Mouse (Mus musculus): ENCODE results near the gene Msh5.

The Msh5 gene

DNA sequence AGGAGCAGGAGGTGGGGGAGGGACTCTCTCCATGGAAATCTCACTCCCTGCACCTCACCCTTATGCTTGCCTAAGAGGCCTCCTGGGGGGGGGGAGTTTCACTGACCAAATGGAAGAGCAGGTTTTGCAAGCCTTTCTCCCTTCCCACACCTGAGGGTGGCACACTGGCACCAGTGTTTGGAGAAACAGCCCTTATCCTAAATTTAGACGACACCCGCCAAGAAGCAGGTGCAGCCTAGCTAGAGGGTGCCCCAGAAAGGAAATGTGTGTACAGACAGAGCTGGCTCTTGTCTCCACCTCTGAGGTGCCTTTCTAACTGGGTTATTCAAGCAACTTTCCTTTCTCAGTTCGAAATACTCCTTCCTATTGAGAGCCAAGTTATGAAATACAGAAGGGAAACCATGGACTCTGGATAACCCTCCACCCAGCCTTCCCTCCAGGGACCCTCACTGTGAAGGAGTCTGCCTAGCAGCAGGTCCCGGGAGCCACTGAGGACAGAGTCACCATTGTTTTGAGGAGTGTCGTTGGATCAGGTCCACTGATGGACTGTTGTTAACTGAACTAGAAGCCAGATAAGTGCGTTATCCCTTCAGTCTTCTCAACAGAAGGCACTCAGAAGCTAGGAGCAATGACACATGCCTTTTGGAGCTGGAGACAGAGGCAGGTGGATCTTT, 24.1 kb upstream of the Msh5 start:
- in situ Hi-C loops (cut with MseI, MboI) = no loop called here

DNA sequence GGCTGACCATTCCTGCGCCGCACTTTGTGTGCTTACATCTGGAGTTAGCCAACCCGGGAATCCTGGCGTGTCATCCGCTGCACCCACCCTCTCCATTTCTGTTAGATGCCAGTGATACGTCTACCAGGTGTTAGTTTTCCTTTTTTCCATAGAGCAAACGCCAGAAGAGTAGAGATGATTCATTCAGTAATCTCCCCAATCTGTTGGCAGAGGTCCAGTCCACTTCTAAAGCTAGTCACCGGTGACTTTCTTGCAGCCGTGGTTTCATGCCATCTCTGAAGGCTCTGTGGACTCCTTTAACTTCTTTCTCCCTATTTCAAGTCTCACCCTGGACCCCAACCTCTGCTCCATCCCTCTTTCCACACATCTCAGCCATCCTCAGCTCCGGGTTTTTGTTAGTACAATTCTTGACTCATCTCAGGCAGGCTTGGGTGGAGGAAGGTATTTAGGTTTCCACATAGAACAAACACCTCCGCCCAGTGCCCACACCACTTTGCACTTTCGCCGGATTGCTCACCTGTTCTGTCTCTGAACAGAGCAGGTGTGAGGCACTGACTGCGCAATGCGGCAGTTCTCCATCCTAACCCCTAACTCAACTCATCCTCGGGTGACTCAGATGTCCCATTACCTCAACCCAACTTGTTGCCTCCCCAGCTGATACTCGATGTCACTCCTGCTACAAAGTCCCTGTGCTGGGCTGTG, 21.8 kb upstream of the Msh5 start:
- in situ Hi-C loops (cut with MseI, MboI) = no loop called here

DNA sequence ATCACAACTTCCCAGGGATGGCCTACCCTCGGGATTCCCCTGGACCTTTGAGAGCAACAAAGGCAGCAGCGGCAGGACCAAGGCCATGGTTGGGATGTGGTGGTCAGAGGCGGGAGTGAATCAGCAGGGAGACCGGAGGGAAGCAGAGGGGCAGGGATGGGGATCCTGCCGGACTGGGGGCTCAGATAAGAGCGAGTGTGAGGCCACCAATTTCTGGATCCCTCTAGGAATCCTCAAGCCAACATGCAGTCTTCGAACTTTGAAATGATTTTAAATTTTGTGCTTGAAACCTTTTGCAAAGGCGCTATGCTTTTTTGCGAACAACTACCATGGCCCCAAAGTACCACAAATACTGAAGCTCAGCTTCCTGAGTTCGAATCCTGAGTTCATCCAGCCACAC, 19.5 kb upstream of the Msh5 start, which contains the start of gene Mpig6b:
Gene Mpig6b, minus strand, starts transcription at position 101 of the 400 bp plus-strand sequence.
- in situ Hi-C loops (cut with MseI, MboI) = no loop called here

DNA sequence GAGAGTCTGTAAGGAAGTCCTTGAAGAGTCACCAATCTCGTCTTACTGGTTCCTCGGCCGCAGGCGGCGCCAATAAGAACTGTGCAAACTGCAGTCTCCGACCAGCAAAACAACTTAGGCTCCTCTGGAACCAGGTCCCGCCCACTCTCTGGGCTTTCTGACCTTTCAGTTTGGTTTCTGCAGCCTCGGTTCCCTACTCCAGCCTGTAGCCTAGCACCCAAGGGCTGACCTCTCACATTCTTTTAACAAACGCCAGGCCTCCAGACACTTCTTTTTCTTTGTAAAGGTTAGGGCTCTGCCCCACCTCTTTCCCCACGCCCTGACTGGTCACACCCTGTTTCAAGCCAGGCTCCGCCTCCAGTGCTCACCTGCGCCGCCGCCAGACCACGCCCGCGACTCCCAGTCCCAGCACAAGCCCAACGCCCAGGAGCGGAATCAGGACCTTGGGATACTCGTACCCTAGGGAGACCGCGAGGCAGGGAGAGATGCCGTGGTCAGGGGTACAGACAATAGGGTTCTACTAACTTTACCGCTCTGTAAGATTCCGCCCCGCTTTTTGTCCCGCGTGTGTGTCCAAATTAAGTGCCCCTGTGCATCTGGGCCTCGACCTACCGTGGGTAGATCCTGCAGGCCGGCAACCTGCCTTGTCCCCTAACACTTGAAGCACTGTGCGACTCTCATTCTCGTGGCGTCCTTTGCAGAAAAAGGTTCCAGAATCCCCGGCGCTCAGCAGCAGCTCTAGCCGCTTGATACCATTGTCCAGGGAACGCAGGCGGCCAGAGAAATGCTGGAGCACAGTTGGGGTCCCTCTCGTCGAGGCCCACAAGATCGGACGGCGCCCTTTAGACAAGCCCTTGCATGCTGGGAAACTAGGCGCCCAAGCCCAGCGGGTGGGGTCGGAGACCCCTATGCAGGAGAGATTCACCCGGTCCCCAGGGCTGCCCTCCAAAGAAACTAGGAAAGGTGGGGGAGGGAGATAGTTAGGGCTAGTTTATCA, 18.7 kb upstream of the Msh5 start, which contains the start of gene Ly6g6c:
Gene Ly6g6c, plus strand, starts transcription at position 438 of the 997 bp plus-strand sequence.
- in situ Hi-C loops (cut with MseI, MboI) = no loop called here

DNA sequence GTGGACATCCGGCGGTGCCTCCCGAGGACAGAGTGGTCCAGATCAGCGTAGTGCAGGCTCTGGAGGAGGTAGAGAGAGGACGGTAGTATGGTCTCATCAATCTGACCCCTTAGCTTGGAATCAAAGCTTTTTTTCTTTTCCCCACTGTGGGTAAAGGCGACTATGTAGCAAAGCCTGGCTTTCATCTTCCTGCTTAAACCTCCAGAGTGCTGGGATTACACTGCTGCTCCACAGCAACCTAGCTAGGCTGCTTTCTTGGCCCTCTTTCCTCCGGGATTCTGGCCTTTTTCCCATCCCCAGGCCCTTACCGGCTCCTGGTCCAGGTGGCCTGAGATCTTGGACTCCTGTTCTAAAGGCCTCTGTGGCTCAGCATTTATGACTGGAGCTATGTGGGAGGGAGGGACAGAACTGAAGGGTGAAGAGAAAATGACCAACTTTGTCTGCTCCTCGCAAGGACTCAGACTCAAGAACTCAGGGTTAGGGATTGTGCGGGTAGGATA, 17.9 kb upstream of the Msh5 start:
- in situ Hi-C loops (cut with MseI, MboI) = no loop called here

DNA sequence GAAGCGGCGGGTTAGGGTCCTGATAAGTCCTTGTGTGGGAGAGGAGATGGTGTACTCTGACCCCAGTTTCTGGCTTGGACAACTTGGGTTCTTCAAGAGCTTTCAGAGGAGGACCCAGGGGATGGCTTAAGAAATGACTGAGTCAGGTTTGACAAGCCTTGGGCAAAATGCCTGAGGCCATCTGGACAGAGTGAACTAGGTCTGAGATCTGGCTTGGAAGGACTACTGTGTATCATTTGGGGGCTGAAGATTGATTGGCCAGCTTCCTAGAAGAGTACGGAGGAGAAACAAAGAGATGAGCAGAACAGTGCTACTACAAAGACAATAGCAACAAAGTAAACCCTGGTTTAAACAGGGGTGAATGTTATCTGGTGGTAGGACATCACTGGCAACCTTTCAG, 16.9 kb upstream of the Msh5 start:
- in situ Hi-C loops (cut with MseI, MboI) = no loop called here

DNA sequence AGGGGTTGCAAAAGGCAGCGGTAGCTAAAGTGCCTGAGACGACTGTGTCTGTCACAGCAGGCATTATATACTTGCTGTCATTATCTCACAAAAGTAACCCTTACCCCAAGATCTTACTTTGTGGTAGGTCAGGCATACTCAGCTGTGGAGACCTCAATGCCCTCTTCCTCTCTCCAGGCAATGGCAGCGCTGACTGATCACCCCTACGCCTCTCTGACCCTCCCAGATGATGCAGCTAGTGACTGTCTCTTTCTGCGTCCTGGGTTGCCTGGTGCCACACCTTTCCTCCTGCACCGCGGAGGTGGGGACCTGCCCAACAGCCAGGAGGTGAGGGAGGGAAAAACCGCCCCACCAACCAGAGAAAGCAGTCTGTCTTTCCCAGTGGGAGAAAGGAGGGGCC, 14.8 kb upstream of the Msh5 start:
- in situ Hi-C loops (cut with MseI, MboI) = no loop called here

DNA sequence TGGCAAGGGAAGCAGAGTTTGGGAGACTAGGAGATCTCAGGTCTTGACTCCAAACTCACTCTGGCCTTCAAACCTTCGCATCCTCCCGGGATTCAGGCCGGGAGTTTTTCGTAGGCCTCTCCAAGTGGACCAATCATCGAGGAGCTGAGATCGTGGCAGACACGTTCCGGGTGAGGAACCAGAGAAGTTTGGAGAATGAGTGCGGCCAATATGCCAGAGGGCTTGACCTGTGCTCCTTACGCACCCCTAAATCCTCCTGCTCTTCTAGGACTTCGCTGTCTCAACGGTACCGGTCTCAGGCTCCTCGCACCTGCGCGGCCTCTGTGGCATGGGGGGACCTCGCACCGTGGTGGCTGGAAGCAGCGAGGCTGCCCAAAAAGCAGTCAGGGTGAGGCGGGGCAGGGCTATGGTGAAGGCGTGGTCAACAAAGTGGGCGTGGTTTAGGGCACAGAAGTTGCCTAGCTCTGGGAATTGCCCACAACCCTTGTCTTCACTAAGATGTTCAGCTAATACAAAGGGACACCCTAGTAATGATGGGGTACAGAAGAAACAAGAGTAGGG, 14.3 kb upstream of the Msh5 start:
- in situ Hi-C loops (cut with MseI, MboI) = no loop called here

DNA sequence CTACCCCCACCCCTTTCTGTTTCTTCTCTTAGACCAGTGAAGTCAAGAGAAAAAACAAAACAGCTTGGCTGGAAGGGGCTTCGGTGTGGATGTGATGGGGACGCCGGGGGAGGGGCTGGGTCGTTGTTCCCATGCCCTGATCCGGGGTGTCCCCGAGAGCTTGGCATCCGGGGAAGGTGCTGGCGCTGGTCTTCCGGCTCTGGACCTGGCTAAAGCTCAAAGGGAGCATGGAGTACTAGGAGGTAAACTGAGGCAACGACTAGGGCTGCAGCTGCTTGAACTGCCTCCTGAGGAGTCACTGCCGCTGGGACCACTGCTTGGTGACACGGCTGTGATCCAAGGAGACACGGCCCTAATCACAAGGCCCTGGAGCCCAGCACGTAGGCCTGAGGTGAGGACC, 13.5 kb upstream of the Msh5 start:
- in situ Hi-C loops (cut with MseI, MboI) = no loop called here

DNA sequence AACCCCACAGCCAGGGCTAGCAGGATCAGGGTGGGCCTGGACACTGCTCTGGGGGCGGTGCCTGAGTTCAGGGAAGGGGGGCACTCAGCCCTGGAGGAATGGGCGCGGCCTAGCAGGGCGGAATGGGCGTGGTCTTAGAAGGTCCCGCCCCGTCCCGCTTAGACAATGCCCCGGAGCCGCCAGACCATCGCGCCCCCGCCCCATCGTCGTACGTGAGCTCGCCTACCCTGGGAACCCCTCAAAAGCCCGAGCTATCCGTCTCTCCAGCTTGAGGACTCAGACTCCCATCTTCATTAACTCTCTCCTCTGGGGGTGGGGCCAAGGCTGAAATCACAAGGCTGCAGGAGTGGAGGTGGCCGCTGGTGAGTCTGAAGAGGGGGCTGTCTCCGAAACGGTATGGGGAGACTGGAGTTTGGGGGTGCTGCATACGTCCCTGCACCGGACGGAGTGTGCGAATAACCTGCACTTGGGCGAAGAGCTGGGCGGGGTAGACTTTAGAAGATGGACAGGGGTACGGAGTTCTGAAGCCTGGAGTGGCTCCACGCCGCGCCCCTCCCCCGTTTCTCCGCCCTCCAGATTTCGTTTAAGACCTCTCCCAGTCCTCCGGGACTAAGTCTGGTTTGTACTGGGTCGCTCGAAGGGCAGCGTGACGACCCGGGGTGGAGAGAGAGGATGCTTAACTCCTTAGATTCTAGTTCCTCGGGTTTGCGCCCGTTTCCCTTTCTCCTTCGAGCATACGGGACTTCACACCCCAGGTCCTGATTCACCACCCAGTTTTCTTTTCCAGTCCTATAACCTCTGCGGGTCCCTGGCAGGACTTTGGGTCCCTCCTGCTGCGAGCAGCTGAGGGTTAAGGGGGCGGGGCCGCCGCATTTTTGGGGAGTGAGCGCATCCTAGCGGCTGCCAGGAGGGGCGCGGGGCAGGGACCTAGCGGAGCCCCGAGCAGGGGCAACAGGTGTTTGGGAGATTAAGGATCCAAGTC, 12.7 kb upstream of the Msh5 start, which contains the start of gene Ddah2:
Gene Ddah2, plus strand, starts transcription at position 125 of the 982 bp plus-strand sequence.
- in situ Hi-C loops (cut with MseI, MboI) = no loop called here

DNA sequence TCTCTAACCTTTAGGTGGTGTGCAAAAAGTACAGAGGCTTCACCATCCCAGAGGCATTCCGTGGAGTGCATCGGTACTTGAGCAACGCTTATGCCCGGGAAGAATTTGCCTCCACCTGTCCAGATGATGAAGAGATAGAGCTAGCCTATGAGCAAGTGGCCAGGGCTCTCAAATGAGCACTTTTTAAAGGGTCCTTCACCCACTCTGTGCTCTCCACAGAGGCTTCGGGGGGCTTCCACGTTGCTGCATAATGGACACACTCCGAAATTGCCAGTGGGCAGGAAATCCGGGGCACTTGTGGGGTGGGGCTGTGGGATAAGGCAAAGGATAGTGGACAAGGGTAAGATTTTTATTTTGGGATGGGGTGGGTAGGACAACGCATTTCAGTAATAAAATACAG, 11.8 kb upstream of the Msh5 start:
- in situ Hi-C loops (cut with MseI, MboI) = no loop called here

DNA sequence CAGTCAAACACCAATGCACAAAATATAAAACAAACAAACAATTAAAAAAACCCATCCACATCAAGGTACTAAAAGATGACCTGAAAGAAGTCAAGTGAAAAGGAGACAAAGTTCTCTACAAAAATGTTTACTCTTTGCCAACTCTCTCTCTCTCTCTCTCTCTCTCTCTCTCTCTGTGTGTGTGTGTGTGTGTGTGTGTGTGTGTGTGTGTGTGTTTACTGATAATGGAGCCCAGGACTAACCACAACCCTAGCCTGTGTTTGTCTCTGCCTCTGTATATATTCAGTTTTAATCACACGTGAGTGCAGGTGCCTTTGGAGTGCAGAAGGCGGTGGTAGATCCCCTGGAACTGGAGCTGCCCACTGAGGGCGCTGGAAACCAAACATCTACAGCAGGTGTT, 10.5 kb upstream of the Msh5 start:
- in situ Hi-C loops (cut with MseI, MboI) = no loop called here

DNA sequence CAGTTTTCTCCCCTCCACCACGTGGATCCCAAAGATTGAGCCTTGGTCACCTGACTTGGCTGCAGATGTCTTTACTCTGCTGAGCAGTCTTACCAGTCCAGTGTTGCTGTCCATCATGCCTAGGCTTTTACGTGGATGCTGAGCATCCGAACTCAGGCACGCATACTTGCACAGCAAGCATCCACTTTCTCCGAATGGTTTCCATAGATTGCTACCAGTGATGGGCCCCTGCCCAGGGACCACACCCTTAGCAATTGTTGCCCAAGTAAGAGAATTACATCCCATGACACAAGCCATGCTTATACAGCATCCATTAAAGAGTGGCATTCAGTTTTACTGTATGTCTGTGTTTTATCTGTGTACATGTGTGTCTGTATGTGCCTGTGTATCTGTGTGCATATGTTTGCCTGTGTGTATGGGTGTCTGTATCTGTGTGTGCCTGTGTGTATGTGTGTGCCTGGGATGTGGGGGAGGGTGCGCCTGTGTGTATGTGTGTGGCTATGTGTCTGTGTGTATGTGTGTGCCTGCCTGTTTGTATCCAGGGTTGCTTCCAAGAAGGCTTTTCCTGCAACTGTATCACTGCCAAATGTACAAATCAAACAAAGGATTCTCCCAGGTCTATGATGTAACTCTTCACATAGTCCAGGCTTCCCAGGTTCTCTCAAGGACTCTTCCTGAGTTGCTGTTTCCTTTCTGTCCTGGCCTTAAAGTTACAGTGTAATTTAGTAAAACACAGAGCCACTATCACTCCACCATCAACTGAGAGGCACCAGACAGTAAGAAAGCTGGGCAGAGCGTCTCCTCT, 9.3 kb upstream of the Msh5 start:
- in situ Hi-C loops (cut with MseI, MboI) = no loop called here

DNA sequence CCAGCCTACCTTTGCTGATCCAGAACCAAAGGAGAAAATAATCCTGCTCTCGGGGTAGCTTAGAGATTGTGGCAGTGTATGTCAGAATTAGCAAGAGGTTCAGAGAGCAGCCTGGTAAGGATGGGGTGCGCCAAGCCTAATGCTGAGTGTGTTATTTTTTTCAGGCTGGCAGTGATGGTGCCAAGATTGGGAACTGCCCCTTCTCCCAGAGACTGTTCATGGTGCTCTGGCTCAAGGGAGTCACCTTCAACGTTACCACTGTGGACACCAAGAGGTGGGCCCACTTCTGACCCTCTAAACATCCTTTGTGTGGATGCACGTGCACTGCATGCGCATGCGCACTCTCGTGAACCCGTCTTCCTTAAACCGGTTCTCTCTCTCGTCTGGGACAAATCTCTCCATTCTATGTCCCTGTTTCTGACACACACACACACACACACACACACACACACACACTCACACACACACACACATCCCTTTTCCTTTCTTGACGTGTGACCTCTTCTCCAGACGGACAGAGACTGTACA, 5.8 kb upstream of the Msh5 start:
- in situ Hi-C loops (cut with MseI, MboI) = no loop called here

DNA sequence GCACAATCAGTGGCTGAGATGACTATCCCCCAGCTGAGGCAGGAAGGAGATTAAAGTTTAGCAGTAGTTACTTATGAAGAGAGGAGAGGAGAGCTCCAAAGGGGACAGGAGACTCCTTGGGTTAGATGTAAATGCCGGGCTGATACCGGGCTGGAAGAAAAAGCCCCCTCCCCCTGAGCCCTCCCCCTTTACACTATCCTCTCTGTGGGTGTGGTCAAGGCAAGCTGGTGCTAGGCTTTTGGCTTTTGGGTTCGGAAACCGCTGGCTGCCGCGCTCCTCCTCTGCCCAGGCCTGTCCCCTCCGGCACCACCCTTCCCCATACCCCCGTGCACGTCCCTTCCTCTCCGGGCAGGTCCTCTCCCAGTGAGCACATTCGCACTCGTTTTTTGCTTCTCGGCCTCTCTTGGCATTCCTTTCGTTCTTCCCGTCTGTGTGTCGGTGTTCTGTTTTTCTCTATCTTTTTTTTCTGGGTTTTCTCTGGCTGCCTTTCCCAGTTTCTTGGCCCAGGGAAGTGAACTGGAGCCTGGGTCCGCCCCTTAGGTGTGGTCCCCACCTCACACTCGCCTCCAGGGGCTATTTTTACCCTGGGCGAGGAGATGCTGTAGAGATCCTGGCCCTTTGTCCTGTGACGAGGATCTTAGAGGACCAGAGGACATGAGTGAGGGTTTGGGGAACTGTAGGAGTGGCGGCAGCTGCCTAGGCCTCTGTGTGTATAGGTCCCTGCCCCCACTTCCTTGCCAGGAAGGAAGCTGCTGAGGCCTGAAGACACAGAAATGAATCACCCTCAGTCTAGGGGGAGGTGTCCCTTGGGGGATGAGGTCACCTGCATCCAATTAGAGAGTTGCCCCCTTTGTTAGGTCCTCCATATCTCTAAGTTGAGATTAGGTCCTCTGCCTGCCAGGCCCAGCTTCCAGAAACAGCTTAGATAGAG, 4.9 kb upstream of the Msh5 start:
- in situ Hi-C loops (cut with MseI, MboI) = no loop called here

DNA sequence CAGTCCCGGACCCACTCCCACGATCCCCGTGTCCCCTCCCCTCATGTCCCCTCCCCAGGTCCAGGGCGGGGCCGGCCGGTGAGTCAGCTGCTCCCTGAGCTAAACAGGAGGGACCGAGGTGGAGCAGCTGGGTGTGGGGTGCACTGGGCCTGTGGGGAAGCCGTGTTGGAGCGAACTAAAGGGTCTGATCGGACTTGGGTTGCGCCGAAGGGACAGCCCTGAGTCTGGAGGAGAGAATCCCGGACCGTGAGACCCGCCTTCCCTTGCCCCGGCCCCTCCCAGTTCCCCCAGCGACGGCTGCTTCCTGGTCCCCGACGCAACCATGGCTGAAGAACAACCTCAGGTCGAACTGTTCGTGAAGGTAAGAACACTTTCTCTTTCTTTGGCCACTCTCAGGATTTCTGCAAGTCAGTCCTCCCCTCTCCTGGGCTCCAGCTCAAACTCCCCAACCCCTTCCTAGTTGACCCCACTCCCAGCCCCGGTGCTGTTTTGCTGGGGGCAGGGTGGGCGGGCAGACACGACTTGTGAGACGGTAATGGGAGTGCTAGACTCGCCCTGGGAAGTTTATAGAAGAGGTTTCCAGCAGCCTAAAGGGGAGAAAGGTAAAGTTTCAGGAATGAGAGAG, 3.7 kb upstream of the Msh5 start:
- in situ Hi-C loops (cut with MseI, MboI) = no loop called here

DNA sequence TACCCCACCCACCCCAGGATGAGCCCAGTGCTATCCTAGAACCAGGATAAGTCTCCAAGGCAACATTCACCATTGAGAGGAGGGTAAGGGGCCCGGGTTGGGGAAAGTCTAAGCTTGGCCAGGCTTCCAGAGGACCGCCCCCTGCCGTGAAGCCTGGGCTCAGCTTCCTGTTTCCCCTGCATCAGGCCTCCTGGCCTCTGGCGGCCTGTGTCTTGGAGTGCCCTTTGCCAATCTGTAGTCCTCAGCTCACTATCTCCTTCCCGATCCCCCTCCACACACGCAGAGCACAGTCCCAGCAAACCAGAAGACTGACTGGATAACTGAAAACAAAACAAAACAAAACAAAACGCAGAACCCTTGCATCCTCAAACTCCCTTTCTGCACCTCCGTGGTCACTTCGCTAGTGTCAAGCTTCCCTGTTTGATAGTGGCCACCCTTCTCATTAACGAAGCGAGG, 3.0 kb upstream of the Msh5 start, which contains the start of gene Clic1:
Gene Clic1, plus strand, starts transcription at position 406 of the 456 bp plus-strand sequence.
- in situ Hi-C loops (cut with MseI, MboI) = no loop called here
